Mouse (Mus musculus): ENCODE measurements around the gene Fos.
"Not testable (repeated sequence)": the region's sequence is repeated elsewhere in the genome, so short reads cannot be mapped to it uniquely, and the experiment has no call there.

The Fos gene

GRCm38 (mm10) chr12:85524859-85525495 is 51.3 kb downstream of the Fos start:
- DNase-seq: not testable (repeated sequence)
